Mouse (Mus musculus): ENCODE results near the gene Gm21650. TPM values are rescaled to one million over a fixed set of nuclear protein-coding genes. Genes with fewer than 3 reads are reported as not detected.
"Not testable (repeated sequence)": the region's sequence is repeated elsewhere in the genome, so short reads cannot be mapped to it uniquely, and the experiment has no call there.

The Gm21650 gene
- total RNA-seq (2021), result not detected
- long read RNA-seq, experiment 1, result 0 reads
- long read RNA-seq, experiment 2, result 0 reads

GRCm38 (mm10) chrY:77692508-77692907 lies at the start of gene Gm21650:
Gene Gm21650, plus strand, starts transcription at chrY:77692808.
- DNase-seq (ENCODE audit: low spot score in 2 of 2), result not testable (repeated sequence)
